Mouse (Mus musculus) kidney, postnatal 36 days (tissue): ENCODE data around the gene 2610008E11Rik.
"Not testable (repeated sequence)": the region's sequence is repeated elsewhere in the genome, so short reads cannot be mapped to it uniquely, and the experiment has no call there.

Experiments used
- DNase-seq, 2 experiments: peaks; one replicate each; pipeline ENCODE4 v3.0.0; 2021 to 2022; ENCODE audit warnings: mixed read lengths in 2 of 2

Gene 2610008E11Rik

GRCm38 (mm10) chr10:79097161-79097754 lies at the start of gene 2610008E11Rik:
Gene 2610008E11Rik (minus strand): TSS chr10:79097600.
- peak; percentile 93 to 96 for DNase-seq

GRCm38 (mm10) chr10:79116125-79116849 lies 18.9 kb upstream of the 2610008E11Rik start:
- DNase-seq = peak; percentile 50 to 78

- DNase-seq = no peak
Observed at GRCm38 (mm10) chr10:79115085-79115484, 17.7 kb upstream of the 2610008E11Rik start.

- DNase-seq = no peak
Observed at GRCm38 (mm10) chr10:79110482-79110881, 13.1 kb upstream of the 2610008E11Rik start.

- no peak for DNase-seq
Observed at GRCm38 (mm10) chr10:79109156-79109555, 11.8 kb upstream of the 2610008E11Rik start.

GRCm38 (mm10) chr10:79107531-79107930 lies 10.1 kb upstream of the 2610008E11Rik start:
- DNase-seq = no peak

GRCm38 (mm10) chr10:79106325-79107282 lies 9.2 kb upstream of the 2610008E11Rik start:
- DNase-seq = peak in 1 of 2 experiments; percentile 5

GRCm38 (mm10) chr10:79096706-79097105 lies 694 bp downstream of the 2610008E11Rik start:
- DNase-seq = no peak

GRCm38 (mm10) chr10:79091731-79092130 lies 5.7 kb downstream of the 2610008E11Rik start:
- no peak for DNase-seq

- DNase-seq = no peak
Observed at GRCm38 (mm10) chr10:79089000-79089399, 8.4 kb downstream of the 2610008E11Rik start.

GRCm38 (mm10) chr10:79086577-79086976 lies 10.8 kb downstream of the 2610008E11Rik start:
- no peak for DNase-seq

- DNase-seq = not testable (repeated sequence)
Observed at GRCm38 (mm10) chr10:79057370-79057769, 40.0 kb downstream of the 2610008E11Rik start.

GRCm38 (mm10) chr10:79042457-79042856 lies 54.9 kb downstream of the 2610008E11Rik start:
- DNase-seq = not testable (repeated sequence)

- no peak for DNase-seq
Observed at GRCm38 (mm10) chr10:79028441-79028840, 69.0 kb downstream of the 2610008E11Rik start, which contains the start of gene Olfr57. Gene Olfr57 (plus strand): TSS chr10:79028741.
